Mouse (Mus musculus): Measurements from ENCODE around the gene Cdk7. TPM values are rescaled to one million over a fixed set of nuclear protein-coding genes. Genes with fewer than 3 reads are reported as not detected.

Gene Cdk7
- polyA plus RNA-seq (2012; rRNA removed; ENCODE audit: low replicate concordance): 5.8 and 6.3 TPM in 2 replicates

GRCm38 (mm10) chr13:100730861-100731176, at the start of gene Cdk7:
Gene Cdk7 (minus strand): TSS chr13:100730939.

DNA sequence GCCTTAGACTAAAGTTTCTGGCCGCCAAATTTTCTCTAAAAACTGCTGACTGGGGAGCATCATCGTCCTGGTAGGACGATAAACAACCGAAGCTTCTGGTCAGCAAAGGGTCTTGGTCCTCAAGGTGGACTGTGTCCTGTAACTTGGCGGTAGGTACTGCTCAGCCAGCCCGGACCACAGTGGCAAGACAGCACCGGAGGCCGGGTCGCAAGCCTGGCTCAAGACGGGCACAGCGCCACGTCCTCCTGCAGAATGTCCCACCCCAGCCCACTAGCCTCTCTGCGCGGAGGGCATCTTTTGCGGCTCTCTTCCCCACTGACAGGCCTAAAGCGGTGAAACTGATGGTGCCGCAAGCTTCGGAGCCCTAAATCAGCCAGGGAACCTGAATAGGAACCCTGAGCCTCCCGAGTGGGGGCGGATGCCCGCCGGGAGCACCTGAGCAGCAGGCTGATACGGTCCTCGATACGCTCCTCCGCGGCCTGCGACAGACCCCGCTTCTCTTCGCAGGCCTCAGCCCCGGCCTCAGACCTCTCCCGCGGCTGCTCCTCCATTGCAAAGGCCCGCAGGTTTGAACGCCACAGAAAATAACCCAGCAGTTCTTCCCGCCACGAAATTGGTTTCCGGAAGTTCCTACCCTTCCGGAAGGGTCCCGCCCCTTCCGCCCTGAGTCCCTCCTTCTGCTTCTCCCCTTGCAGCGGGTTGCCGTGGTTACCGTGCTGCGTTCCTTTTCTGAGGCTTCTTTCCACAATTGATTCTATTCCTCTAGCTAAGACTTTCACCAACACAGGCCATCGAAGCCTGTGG, 44.7 kb upstream of the Cdk7 start, which contains the start of gene Cenph:
Cenph (minus strand) TSS at position 648 of the 804 bp plus-strand sequence.

GRCm38 (mm10) chr13:100744036-100744744, 13.5 kb upstream of the Cdk7 start, which contains the start of gene Mrps36:
Gene Mrps36 (minus strand): TSS chr13:100744659.

DNA sequence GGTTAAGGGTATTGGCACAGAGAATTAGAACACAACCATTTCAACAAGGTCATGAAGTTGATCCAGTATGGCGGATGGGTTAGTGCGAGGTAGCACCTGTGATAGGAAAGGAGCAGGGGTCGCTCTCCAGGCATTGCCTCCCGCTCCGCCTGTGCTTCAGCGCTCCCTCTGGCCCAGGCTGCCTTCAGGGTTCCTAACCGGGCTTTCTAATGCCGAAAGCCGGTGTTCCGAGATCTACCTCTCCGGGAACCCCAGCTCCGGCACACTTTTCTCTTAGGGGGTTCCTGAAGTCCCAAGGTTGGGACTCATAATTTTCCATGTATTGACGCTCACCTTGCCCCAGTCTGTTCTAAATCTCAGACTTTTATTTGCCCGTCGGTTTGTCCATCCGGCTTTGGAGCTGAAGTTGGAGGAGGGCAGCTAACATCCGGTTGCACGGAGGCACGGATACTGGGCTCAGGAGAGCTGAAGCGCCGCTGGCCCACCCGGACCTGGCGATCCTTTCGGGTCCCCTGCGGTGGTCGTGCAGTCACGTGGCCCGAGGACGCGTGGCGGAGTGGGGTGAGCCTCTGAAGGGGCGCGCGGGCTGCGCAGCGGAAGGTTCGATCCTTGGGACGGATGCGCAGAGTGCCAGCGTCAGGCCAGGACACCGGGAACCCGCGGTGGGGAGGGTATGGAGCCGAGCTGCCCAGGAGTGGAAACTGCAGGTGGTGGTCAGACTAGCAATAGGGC, 61.3 kb downstream of the Cdk7 start, which contains the start of gene Ccdc125:
Ccdc125 (plus strand) TSS at position 427 of the 732 bp plus-strand sequence.

Other genes starting within 250 kb of the Cdk7 start
- gene Gtf2h2, start 238.4 kb downstream of the Cdk7 start, polyA plus RNA-seq (2012; rRNA removed; ENCODE audit: low replicate concordance): 5.7 and 19.7 TPM in 2 replicates
- gene Ocln, start 178.2 kb downstream of the Cdk7 start, polyA plus RNA-seq (2012; rRNA removed; ENCODE audit: low replicate concordance): 7.1 and 13.3 TPM in 2 replicates
- gene Marveld2, start 114.0 kb downstream of the Cdk7 start, polyA plus RNA-seq (2012; rRNA removed; ENCODE audit: low replicate concordance): 10.9 and 11.8 TPM in 2 replicates
- gene Ak6, start 80.0 kb downstream of the Cdk7 start, polyA plus RNA-seq (2012; rRNA removed; ENCODE audit: low replicate concordance): 4.9 and 6.0 TPM in 2 replicates
- gene Rad17, start 79.9 kb downstream of the Cdk7 start, polyA plus RNA-seq (2012; rRNA removed; ENCODE audit: low replicate concordance): 0.78 and 1.2 TPM in 2 replicates
- 0.17 and 0.68 TPM in 2 replicates for gene Taf9, start 79.4 kb downstream of the Cdk7 start, polyA plus RNA-seq (2012; rRNA removed; ENCODE audit: low replicate concordance)
- gene Ccdc125, start 61.2 kb downstream of the Cdk7 start, polyA plus RNA-seq (2012; rRNA removed; ENCODE audit: low replicate concordance): 0.07 and 0.50 TPM in 2 replicates
- 38.1 and 46.0 TPM in 2 replicates for gene Mrps36, start 13.7 kb upstream of the Cdk7 start, polyA plus RNA-seq (2012; rRNA removed; ENCODE audit: low replicate concordance)
- 0.19 and 0.36 TPM in 2 replicates for gene Cenph, start 45.0 kb upstream of the Cdk7 start, polyA plus RNA-seq (2012; rRNA removed; ENCODE audit: low replicate concordance)
- 5.4 and 5.5 TPM in 2 replicates for gene Ccnb1, start 55.6 kb upstream of the Cdk7 start, polyA plus RNA-seq (2012; rRNA removed; ENCODE audit: low replicate concordance)
- gene Slc30a5, start 102.5 kb upstream of the Cdk7 start, polyA plus RNA-seq (2012; rRNA removed; ENCODE audit: low replicate concordance): 20.3 and 25.3 TPM in 2 replicates

All from duodenum, adult 2 months (tissue).